Mouse (Mus musculus): Measurements from ENCODE around the gene Slc9a3r2.

DNA sequence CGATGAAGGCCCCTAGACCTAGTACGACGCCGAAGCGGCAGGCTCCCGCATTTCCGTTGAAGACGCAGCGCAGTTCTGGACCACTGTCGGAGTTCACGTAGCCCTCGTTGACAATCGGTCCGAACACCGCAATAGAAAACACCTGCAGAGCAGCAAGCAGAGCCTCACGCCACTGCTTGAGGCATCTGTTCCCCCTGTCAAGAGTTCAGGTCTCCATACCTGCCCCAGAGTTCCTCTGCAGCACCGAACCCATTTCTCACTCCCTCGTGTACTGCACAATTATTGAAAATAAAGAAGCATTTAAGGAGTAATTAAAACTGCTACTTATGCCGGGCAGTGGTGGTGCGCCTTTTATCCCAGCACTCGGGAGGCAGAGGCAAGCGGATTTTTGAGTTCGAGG lies 37.5 kb upstream of the Slc9a3r2 start:
- TF ChIP-seq CTCF (IDR thresholded peaks at IDR 0.05; ENCODE audit: borderline replicate concordance, extremely low read depth, insufficient read depth, insufficient read length): no peak
- TF ChIP-seq POLR2A (IDR thresholded peaks at IDR 0.05; ENCODE audit: borderline replicate concordance, extremely low read depth, insufficient read depth, insufficient read length, poor library complexity, severe bottlenecking): no peak
